Mouse (Mus musculus) forebrain, embryonic 10.5 days (tissue): ENCODE results near the gene Prss2. TPM values are rescaled to one million over a fixed set of nuclear protein-coding genes. Genes with fewer than 3 reads are reported as not detected.
"Not testable (repeated sequence)": the region's sequence is repeated elsewhere in the genome, so short reads cannot be mapped to it uniquely, and the experiment has no call there.

Experiments used
- DNase-seq: peaks from one replicate; pipeline ENCODE4 v3.0.0-alpha.2; 2017; ENCODE audit warnings: low spot score; ENCODE audit errors: extremely low spot score
- H3K27ac ChIP-seq: fragments of 300-500 bp; sonication (generic); 2 replicates; pipeline ENCODE4 v1.5.1; 2016; ENCODE audit warnings: mild to moderate bottlenecking
- H3K27me3 ChIP-seq: fragments of 300-500 bp; sonication (generic); 2 replicates; pipeline ENCODE4 v1.6.1; 2016; ENCODE audit warnings: mild to moderate bottlenecking; ENCODE audit not compliant: poor library complexity, severe bottlenecking
- H3K36me3 ChIP-seq: fragments of 300-500 bp; sonication (generic); replicated peaks from 2 replicates; pipeline ENCODE4 v1.6.1; 2016; ENCODE audit warnings: mild to moderate bottlenecking, moderate library complexity
- H3K4me1 ChIP-seq: fragments of 300-500 bp; sonication (generic); 2 replicates; pipeline ENCODE4 v1.6.1; 2016
- H3K4me3 ChIP-seq: fragments of 300-500 bp; sonication (generic); 2 replicates; pipeline ENCODE4 v1.5.1; 2016; ENCODE audit warnings: mild to moderate bottlenecking, moderate library complexity
- H3K9me3 ChIP-seq: fragments of 300-500 bp; sonication (generic); 2 replicates; pipeline ENCODE4 v1.6.1; 2016; ENCODE audit warnings: mild to moderate bottlenecking, moderate library complexity
- WGBS: fragments of 180-500 bp; shearing (Covaris S2); methylation state at CpG from one replicate; pipeline ENCODE4 v1.1.7; 2016; 5-methylcytosine and 5-hydroxymethylcytosine counted together
- polyA plus RNA-seq: library from polyadenylated mRNA; unstranded; fragments of >200 nt; fragmentation: Nextera tagmentation; extraction: Ambion mirVana; gene quantifications from 2 replicates; pipeline ENCODE4 v1.2.1, GENCODE M21; 2016

Gene Prss2
- polyA plus RNA-seq: not detected in 2 replicates

DNA sequence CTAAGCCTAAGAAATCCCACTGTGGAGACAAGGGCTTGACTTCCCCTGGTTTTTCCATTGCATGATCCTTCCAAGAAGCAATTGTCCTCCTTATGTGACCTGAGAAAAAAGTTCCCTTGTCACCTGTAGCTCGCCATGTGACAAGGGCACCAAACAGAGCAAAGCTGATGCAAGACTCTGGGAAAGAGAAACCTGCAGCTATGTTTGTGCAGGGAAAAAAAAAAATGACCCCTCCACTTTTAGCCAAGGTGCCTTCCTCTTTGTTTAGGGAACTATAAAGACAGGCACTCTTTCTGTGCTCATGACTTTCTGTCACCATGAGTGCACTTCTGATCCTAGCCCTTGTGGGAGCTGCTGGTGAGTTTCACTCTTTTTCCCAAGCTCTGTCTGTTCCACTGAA is at the start of gene Prss2:
Gene Prss2 (plus strand): TSS at position 301 of the 400 bp plus-strand sequence.
- DNase-seq: no peak
- no peak within 1 kb of the TSS for H3K27ac ChIP-seq
- H3K4me3 ChIP-seq: no peak within 1 kb of the TSS
- H3K36me3 ChIP-seq: no peaks in the 10 kb centered on the region
- H3K4me1 ChIP-seq: no peaks in the 10 kb centered on the region
- WGBS: 83% methylated on average over 1 of the region's 1 CpGs
- H3K9me3 ChIP-seq: no peaks in the 10 kb centered on the region
- no peaks in the 10 kb centered on the region for H3K27me3 ChIP-seq

DNA sequence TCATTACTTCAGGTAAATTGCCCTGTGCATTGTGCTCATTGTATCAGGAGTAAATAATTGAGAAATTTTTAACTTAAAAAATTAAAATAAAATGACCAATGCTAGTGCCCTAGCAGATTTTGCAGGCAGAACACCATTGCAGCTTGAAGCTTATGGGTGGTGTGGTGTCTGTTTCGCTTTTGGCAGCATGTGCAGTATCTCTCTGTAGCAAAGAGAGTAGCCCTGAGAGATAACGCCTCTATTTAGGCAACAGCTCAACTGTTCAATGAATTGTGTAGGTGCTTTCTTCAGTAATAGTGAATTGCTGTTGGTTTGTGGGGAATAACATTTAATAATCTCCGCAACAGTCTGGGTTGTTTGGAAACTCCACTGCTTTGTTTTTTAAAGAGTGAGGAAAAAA is 22.2 kb upstream of the Prss2 start:
- Histone ChIP-seq H3K9me3 (peaks cover 4% of the 10 kb centered on the region; the same call in 1 of the 2 replicates), H3K36me3 (no peaks in the 10 kb centered on the region), H3K27ac (no peak overlapping the region), H3K27me3 (no peaks in the 10 kb centered on the region), H3K4me3 (no peak overlapping the region), H3K4me1 (no peaks in the 10 kb centered on the region)
- 91% methylated on average over 3 of the region's 3 CpGs for WGBS
- DNase-seq: no peak

DNA sequence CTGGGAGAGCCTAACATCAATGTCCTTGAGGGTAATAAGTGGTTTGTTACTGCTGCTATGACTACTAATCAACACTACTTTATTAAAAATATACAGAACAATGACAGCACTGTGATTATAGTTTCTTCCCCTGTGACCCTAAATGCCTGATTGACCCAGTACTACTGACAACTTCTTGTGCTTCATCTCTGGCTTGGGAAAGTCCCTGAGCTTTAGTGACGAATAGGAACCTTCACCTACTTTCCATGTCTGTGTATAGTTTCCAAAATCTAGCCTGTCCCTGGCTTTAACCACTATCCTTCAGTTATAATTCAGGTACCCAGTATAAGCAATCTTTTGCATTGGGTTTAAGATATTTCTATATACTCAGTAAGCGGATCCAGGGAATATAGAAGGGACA is 16.7 kb upstream of the Prss2 start:
- H3K36me3 ChIP-seq: no peaks in the 10 kb centered on the region
- no peaks in the 10 kb centered on the region for H3K9me3 ChIP-seq
- no peaks in the 10 kb centered on the region for H3K4me1 ChIP-seq
- H3K27ac ChIP-seq: no peak overlapping the region
- no peak for DNase-seq
- no peak overlapping the region for H3K4me3 ChIP-seq
- WGBS: 88% methylated on average over 2 of the region's 2 CpGs
- H3K27me3 ChIP-seq: no peaks in the 10 kb centered on the region

DNA sequence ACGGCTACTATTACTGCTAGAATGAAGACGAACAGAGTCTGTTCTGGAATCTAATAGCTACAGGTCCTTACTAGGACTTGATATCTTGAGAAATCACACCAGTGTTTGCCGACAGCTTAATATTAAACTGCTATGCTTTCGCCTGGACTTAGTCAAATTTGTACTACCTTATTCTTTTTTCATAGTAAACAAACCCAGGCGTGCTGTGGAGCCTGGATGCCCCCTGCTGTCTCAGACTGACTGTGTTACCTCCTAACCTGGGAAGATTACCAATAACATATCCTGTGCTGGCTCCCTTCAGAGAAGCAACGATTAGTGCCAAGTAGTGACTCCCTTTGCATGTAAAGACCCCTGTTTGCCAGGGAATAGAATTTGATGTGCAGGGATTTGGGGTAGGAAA is 16.3 kb upstream of the Prss2 start:
- WGBS: 80% methylated on average over 6 of the region's 6 CpGs
- H3K9me3 ChIP-seq: no peaks in the 10 kb centered on the region
- H3K4me3 ChIP-seq: no peak overlapping the region
- no peak overlapping the region for H3K27ac ChIP-seq
- no peaks in the 10 kb centered on the region for H3K4me1 ChIP-seq
- no peaks in the 10 kb centered on the region for H3K27me3 ChIP-seq
- H3K36me3 ChIP-seq: no peaks in the 10 kb centered on the region
- no peak for DNase-seq

DNA sequence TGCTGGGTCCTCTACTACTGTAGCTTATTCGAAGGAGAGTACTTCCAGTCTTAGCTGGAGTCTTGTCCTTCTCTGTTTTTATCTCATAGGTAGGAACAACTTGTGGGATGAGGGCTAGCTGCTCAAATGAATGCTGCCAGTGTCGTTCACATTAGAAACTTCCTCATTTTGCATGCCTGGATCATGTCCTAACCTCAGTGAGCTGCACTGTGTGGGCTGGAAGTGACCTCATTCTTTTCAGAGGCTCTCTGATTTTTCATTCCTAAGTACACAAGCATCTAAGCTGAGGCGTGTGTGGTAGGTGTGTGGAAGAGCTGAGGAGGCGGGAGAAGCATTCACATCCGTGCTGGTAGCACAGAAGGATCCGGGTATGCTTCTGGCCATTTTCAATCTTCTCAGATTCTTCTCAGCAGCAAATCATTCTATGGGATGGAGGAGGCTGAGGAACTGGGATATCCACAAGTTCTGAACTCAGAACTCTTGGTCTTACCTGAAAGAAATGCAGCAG is 3.5 kb upstream of the Prss2 start:
- 81% methylated on average over 6 of the region's 6 CpGs for WGBS
- no peak for DNase-seq
- no peaks in the 10 kb centered on the region for H3K36me3 ChIP-seq
- no peak overlapping the region for H3K27ac ChIP-seq
- no peak overlapping the region for H3K4me3 ChIP-seq
- no peaks in the 10 kb centered on the region for H3K9me3 ChIP-seq
- H3K27me3 ChIP-seq: no peaks in the 10 kb centered on the region
- no peaks in the 10 kb centered on the region for H3K4me1 ChIP-seq

DNA sequence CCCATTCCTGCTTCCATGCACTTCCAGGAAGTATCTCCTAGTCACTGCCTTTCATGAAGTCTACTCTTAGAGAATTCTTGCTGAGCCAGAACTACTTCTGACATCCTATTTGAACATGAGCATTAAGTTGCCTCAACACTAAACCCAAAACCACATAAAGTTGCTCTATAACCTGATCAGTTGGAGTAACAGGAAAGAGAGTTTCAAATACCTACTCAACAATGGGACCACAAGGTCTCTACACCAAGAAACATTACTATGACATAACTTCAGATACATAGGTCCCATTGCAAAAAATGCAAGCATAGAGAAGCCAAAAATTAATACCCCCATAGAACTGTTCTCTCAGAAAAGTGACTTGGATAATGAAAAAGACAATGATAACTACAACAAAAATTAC is 4.9 kb downstream of the Prss2 start:
- no peaks in the 10 kb centered on the region for H3K9me3 ChIP-seq
- no peak overlapping the region for H3K27ac ChIP-seq

DNA sequence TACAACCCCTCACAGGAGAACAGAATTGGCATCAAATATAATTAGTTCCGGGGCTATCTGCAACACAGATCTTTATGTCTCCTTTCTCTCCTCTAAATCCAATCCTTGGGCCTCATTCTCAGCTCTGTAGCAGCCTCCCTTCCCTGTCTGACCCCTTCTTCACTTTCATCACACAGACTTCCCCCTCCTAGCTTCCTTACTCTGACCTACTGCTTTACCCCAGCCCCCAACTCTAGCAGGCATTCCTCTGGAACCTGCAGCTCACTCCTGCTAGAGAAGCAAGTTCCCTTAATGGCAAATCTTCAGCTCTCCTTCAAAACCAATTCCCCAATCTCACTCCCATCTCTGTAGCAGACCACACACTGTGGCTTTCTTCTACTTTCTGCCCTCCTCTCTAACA is 5.8 kb downstream of the Prss2 start:
- 97% methylated on average over 1 of the region's 1 CpGs for WGBS
- no peaks in the 10 kb centered on the region for H3K9me3 ChIP-seq
- no peaks in the 10 kb centered on the region for H3K36me3 ChIP-seq
- H3K4me1 ChIP-seq: no peaks in the 10 kb centered on the region
- H3K27me3 ChIP-seq: no peaks in the 10 kb centered on the region
- no peak overlapping the region for H3K4me3 ChIP-seq
- DNase-seq: no peak
- H3K27ac ChIP-seq: no peak overlapping the region

More for the DNA sequence above, 4.9 kb downstream of the Prss2 start:
- Histone ChIP-seq H3K4me1 (no peaks in the 10 kb centered on the region), H3K36me3 (no peaks in the 10 kb centered on the region), H3K27me3 (no peaks in the 10 kb centered on the region), H3K4me3 (no peak overlapping the region)
- no peak for DNase-seq

DNA sequence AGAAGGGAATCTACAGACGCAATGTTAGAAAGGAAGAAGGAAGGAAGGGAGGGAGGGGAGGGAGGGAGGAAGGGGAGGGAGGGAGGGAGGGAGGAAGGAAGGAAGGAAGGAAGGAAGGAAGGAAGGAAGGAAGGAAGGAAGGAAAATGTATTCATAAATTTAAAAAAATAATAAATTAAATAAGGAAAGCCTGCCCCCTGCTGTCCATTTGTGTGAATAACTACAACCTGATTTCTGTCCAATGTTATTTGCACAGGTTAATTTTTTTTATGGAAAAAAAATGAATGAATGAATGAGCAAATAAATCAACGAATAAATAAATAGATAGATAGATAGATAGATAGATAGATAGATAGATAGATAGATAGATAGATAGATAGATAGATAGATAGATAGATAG is 8.4 kb downstream of the Prss2 start:
- H3K27ac ChIP-seq, H3K4me3 ChIP-seq, H3K4me1 ChIP-seq, H3K36me3 ChIP-seq, DNase-seq, H3K9me3 ChIP-seq, H3K27me3 ChIP-seq: not testable (repeated sequence)
- WGBS: 55% methylated on average over 2 of the region's 2 CpGs

DNA sequence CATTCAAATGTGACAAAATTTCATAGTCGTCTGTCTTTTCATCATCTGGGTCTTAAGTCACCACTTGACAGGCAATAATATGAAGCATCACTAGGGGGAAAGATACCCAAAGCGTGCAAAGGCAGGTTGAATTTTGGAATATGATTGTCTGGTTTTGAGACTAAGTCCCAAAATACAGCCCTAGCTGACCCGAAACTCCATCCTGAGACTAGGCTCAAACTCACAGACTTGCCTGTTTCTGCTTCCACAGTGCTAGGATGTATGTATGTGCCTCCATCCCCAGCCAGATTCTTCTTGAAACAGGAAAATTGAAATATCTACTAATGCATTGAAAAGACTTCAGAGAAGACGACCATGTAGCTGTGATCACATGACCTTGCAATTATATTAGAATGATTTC is 10.6 kb downstream of the Prss2 start:
- H3K27me3 ChIP-seq: no peaks in the 10 kb centered on the region
- DNase-seq: no peak
- H3K27ac ChIP-seq: no peak overlapping the region
- no peak overlapping the region for H3K4me3 ChIP-seq
- 81% methylated on average over 4 of the region's 4 CpGs for WGBS
- H3K9me3 ChIP-seq: no peaks in the 10 kb centered on the region
- H3K4me1 ChIP-seq: no peaks in the 10 kb centered on the region
- no peaks in the 10 kb centered on the region for H3K36me3 ChIP-seq

DNA sequence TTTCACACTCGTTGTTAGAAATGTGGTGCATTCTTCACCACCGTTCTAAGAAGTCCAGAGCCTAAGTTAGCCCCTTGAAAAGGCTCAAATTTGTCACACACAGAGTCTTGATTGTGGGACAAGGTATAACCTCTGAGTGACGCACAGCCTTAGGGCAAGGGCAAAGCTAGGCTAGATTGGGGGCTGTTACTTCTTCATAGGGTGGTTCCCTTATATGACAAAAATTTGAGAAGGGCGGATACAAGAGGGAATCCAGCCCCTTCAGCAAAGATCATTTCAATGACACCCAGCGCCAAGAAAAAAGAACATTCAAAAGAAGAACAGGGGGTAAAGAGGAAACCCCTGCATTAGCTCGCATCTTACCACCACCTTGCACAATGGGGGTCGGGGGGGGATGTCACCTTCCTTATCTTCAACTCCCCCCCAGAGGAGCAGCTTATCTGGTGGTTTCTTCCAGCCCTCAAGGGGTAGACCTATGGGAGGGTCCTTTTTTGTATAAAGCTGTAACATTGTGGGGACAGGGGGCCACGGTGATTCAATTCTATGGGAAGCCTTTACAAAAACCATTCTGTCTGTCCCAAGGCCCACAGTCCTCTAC is 11.2 kb downstream of the Prss2 start:
- Histone ChIP-seq H3K4me3 (no peak overlapping the region), H3K36me3 (no peaks in the 10 kb centered on the region), H3K27ac (no peak overlapping the region), H3K9me3 (no peaks in the 10 kb centered on the region), H3K4me1 (no peaks in the 10 kb centered on the region), H3K27me3 (no peaks in the 10 kb centered on the region)
- 88% methylated on average over 8 of the region's 8 CpGs for WGBS
- no peak for DNase-seq

DNA sequence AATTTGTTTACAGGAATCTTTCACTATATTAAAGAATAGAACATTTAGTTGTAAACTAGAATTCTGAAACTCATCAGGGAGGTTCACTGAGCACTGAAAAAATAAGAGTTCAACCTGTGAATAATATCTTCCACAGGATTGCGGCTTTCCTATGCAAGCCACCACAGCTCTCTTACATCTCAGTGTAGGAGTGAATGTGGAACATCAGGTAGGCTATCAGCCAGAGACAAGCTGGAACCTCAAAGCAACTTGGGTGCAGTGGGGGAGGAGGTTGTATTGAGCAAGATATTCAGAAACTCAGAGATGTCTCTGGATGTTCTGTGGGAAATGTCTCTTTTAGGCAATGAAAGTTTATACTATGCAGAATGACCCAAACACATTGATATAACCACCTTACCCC is 15.8 kb downstream of the Prss2 start:
- Histone ChIP-seq H3K36me3 (no peaks in the 10 kb centered on the region), H3K27me3 (peaks cover under 1% of the 10 kb centered on the region; the same call in 1 of the 2 replicates), H3K4me3 (no peak overlapping the region), H3K27ac (no peak overlapping the region), H3K4me1 (no peaks in the 10 kb centered on the region), H3K9me3 (no peaks in the 10 kb centered on the region)
- no peak for DNase-seq
- WGBS: 93% methylated on average over 1 of the region's 1 CpGs

DNA sequence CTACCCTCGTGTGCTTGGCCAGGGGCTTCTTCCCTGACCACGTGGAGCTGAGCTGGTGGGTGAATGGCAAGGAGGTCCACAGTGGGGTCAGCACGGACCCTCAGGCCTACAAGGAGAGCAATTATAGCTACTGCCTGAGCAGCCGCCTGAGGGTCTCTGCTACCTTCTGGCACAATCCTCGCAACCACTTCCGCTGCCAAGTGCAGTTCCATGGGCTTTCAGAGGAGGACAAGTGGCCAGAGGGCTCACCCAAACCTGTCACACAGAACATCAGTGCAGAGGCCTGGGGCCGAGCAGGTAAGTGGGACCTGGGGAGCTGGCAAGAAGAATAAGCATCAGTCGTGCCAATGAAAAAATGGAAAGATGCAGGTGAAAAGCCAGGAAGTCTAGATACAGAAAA is 16.7 kb downstream of the Prss2 start:
- WGBS: 95% methylated on average over 5 of the region's 8 CpGs
- not testable (repeated sequence) for H3K9me3 ChIP-seq, H3K4me3 ChIP-seq, H3K36me3 ChIP-seq, DNase-seq, H3K27me3 ChIP-seq, H3K4me1 ChIP-seq, H3K27ac ChIP-seq

DNA sequence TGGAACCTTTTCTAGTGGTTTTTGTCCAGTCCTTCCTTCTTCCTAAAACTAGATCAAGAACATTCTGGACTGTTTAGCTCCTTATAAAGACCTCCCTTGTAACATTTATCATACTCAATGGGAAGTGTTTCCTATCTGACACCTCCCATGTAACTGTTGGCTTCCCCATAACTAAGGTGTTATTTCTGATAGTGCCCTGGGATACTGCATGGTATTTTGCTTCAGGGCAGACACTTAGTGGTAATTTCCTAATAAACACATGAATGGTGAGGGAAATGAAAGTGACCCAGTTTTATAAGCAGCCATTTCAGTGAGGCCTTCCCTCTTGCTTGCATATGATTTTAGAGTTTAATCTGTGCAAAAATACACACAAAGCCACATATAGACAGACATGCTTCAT is 19.2 kb downstream of the Prss2 start:
- H3K27me3 ChIP-seq: peaks cover 20% of the 10 kb centered on the region
- no peak overlapping the region for H3K4me3 ChIP-seq
- H3K36me3 ChIP-seq: no peaks in the 10 kb centered on the region
- H3K9me3 ChIP-seq: no peaks in the 10 kb centered on the region
- no peak for DNase-seq
- H3K4me1 ChIP-seq: peaks cover 19% of the 10 kb centered on the region
- no peak overlapping the region for H3K27ac ChIP-seq

DNA sequence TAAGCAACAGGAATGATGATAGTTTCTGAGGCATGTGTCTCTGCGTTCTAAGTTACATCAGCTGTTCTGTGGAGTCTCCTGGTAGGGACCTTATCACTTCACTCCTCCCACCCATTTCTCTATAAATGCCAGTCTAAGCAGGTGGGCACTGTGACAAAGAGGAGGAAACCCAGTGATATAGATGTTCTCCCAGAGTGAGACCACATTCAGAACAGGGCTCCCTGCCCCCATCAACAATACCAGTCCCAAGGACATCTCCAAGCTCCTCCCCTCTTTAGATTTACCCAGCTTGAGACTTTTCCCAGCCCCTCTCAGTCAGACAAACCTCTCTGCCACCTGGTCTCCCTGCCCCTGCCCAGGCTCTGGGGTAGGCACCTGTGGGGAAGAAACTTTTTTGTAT is 20.2 kb downstream of the Prss2 start:
- H3K36me3 ChIP-seq: no peaks in the 10 kb centered on the region
- H3K4me1 ChIP-seq: peaks cover 19% of the 10 kb centered on the region
- H3K27ac ChIP-seq: no peak overlapping the region
- H3K27me3 ChIP-seq: peaks cover 20% of the 10 kb centered on the region
- no peaks in the 10 kb centered on the region for H3K9me3 ChIP-seq
- no peak overlapping the region for H3K4me3 ChIP-seq
- no peak for DNase-seq
- 75% methylated on average over 1 of the region's 1 CpGs for WGBS
